Mouse (Mus musculus): ENCODE results near the gene Slc9a5.

Gene Slc9a5

DNA sequence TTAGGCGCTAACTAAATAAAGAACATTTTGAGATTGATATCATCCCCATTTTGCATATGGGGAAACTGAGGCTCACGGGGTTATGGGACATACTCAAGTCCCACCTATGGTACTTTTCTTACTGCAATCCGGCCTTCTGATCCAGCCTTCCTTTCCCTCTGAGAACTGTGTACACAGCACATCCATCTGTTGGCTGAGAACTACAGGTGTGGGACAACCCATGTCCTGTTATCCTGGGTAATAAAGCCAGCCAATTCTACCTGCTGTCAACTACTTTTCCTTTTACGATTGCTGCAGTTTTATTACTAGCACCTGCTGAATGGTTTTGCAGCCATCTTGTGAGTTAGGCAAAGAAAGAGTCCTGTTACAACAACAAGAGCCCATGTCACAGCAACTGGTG is 5.9 kb downstream of the Slc9a5 start:
- no peak for DNase-seq (ENCODE audit: low spot score in 2 of 2)

GRCm38 (mm10) chr8:105355179-105356024 is 6.8 kb downstream of the Slc9a5 start:
- no peak for DNase-seq (ENCODE audit: low spot score in 2 of 2)

GRCm38 (mm10) chr8:105356681-105357080 is 8.0 kb downstream of the Slc9a5 start:
- DNase-seq (ENCODE audit: low spot score in 2 of 2), result no peak

- no peak for DNase-seq (ENCODE audit: low spot score in 2 of 2)
Measured at GRCm38 (mm10) chr8:105359208-105359607, 10.6 kb downstream of the Slc9a5 start.

- DNase-seq (ENCODE audit: low spot score in 2 of 2), result no peak
Measured at GRCm38 (mm10) chr8:105359646-105360045, 11.0 kb downstream of the Slc9a5 start.

DNA sequence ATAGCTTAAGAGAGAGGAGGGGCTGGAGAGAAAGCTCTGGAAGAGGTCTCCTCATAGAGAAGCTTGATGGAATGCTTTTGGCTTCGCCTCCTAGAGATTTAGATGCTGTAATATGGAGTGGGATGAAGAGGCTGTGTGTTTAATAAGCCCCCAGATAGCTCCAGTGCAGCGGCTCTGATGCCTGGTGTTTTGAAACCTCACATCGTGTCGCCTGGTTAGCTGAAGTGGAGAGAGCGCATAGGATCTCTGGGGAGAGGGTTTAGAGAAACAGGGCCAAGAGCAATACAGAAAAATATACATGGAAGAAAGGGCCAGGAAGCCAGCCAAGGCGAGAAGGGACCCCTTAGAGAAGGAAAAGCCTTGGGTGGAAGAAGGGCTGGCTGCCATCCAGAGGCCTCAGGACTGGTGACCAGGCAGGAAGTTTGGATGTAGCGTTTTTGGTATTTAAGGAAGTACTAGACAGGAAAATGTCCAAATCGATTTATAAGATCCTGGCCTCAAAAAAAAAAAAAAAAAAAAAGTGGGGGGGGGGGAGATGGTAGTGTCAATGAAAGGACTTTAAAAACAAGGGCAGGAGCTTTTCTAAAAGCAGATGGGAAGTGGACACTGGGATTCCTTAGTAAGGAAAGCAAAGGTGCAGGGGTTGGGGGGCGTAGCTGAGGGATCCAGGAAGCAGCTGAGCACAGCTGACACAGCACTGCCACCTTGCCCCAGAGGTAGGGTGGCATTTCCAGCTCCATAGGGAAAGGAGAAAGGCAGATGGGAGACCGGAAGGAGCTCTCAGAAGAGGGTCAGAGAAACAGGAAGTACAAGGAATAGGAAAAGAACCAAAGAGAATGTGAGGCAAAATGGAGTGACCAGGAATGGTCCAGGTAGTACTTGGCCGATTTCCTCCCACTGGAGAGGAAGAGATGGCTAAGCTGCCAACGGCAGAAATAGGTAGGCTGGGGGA is 13.4 kb downstream of the Slc9a5 start:
- no peak for DNase-seq (ENCODE audit: low spot score in 2 of 2)

DNA sequence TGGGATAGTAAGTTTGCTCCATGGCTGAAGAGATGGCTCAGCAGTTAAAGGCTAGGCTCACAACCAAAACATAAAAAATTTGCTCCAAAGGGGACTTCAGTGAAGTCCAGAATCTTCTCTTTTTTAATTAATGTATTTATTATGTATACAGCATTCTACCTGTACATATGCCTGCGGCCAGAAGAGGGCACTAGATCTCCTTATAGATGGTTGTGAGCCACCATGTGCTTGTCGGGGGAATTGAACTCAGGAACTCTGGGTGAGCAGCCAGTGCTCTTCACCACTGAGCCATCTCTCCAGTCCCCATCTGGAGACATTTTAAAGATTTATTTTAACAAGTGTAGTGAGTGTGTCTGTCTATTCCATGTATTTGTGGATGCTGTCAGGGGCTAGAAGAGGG is 18.5 kb downstream of the Slc9a5 start:
- no peak for DNase-seq (ENCODE audit: low spot score in 2 of 2)

DNA sequence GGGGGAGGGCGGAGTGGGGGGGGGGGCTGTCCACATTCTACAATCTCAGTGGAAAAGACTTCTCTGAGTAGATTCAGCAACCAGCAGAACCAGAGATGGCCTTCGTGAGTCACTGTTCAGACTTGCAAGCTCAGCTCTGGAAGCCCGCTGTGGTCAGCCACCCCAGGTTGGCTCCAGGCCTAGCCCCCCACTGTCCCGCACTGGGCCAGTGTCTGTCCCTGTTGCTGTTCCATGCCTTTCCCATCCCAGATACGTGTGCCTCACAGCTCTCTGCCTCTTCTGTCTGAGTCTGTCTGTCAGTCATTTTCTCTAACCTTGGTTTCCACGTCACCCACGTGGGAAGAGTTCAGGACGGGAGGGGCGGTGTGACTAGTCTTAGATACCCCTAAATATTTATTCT is 23.8 kb downstream of the Slc9a5 start:
- no peak for DNase-seq (ENCODE audit: low spot score in 2 of 2)

DNA sequence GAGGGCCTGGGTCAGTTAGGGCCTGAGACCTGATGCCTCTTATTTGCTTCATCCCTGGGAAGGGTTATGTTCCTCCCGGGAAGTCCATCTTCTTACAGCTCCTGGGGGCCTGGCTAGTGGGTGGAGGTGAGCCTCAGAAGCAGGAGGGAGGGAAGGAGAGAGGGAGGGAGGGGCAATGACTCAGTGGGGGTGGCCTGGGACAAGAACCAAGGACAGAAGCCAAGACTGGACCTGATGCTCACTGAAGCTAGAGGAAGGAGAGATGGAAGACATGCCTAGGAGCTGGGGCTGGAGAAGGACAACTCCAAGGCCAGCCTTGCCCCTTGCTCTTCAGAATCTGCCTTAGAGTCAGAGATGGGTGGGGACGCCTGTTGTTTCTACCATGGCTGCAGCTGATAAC is 24.4 kb downstream of the Slc9a5 start, which contains the start of gene Plekhg4:
Gene Plekhg4 (plus strand): TSS at position 243 of the 400 bp plus-strand sequence.
- no peak for DNase-seq (ENCODE audit: low spot score in 2 of 2)

- DNase-seq (ENCODE audit: low spot score in 2 of 2), result no peak
Measured at GRCm38 (mm10) chr8:105374513-105374966, 25.9 kb downstream of the Slc9a5 start.

DNA sequence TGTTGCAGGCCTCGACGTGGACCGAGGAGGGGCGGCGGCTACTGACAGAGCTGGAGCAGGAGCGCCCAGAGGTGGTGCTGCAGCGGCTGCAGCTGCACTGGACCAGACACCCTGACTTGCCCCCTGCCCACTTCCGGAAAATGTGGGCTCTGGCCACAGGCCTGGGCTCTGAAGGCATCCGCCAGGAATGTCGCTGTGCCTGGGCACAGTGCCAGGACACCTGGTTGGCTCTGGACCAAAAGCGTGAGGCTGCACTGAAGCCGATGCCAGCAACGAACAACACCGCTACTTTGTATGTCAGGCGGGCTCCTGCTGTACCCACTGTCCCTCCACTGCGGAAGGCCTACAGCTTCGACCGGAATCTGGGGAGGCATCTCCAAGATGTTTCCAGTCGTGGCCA is 30.0 kb downstream of the Slc9a5 start:
- no peak for DNase-seq (ENCODE audit: low spot score in 2 of 2)

DNA sequence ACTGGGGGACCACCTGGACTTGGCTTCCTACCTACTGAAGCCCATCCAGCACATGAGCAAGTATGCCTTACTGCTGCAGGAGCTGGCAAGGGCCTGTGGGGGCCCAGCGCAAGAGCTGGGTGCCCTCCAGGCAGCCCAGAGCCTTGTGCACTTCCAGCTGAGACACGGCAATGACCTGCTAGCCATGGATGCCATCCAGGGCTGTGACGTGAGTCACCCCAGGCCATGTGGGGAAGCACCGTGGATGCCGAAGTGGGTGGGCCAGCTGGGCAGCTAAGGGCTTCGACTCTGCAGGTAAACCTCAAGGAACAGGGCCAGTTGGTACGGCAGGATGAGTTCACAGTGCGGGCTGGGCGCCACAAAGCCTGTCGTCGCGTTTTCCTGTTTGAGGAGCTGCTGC is 31.7 kb downstream of the Slc9a5 start:
- DNase-seq (ENCODE audit: low spot score in 2 of 2), result no peak

DNA sequence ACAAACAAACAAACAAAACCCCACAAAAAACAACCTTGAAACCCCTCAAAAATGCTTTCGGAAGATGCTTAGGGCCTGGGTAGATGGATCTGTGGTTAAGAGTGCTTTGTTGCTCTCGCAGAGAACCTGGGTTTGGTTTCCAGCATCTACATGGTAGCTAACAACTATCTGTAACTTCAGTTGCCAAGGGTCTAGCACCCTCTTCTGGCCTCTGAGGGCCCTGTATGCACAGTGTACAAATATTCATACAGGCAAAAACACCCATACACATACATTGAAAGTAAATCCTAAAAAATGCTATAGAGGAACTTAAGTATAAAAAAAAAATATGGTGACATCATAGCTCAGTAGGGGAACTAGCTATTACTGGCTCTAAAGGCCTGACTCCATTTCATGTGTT is 35.4 kb downstream of the Slc9a5 start:
- no peak for DNase-seq (ENCODE audit: low spot score in 2 of 2)

- no peak for DNase-seq (ENCODE audit: low spot score in 2 of 2)
Measured at GRCm38 (mm10) chr8:105387151-105387550, 38.5 kb downstream of the Slc9a5 start.

- DNase-seq (ENCODE audit: low spot score in 2 of 2), result no peak
Measured at GRCm38 (mm10) chr8:105389096-105389495, 40.5 kb downstream of the Slc9a5 start.

DNA sequence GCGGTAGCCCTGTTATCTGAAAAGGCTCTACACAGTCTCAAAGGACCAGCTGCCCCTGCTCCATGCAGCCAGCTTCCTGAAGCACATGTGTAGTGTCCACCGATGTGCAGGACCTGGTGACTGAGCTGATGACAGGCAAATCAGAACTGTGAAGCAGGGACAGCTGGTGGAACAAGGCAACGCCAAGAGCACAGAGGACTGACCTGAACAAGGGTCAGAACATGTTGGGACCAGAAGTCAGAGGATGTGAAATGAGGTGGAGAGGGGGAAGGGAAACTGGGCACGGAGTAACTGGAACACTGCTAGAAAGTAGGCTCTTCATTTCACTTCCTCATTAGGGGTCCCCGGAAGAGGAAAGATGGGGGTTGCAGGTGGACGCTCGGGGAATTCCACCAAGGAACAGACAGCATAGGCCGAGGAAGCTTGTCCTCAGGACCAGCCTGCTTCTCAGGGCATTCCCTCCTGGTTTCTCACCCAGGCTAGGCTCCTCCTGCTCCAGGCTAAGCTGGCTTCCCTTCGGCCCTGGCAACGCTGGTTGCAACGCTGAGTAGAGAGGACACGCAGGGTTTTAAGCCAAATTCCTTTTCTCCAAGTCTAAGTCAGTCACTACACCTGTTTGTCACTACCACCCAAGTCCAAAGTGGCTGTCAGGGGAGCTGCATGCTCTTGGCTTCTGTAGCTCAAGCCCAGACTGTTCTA is 44.6 kb downstream of the Slc9a5 start:
- DNase-seq (ENCODE audit: low spot score in 2 of 2), result no peak

DNA sequence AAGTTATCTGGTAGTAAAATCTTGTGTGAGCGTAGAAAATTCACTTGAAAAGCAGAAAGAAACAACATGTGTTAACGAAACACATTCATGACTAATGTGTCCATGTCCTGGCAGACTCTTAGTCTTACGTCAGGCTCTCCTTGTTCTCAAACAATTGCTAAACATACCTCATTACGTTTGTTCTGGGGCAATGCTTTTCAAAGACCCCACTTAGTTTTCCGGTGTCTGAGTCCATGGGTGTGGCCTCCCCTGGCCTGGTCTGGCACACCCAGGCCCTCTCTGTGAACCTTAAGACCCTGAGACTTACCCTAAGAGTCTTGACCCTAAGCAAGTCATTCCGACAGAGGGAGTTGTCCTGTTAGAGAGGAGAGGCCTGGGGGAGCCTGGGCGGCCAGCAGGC is 45.3 kb downstream of the Slc9a5 start:
- DNase-seq (ENCODE audit: low spot score in 2 of 2), result no peak

DNA sequence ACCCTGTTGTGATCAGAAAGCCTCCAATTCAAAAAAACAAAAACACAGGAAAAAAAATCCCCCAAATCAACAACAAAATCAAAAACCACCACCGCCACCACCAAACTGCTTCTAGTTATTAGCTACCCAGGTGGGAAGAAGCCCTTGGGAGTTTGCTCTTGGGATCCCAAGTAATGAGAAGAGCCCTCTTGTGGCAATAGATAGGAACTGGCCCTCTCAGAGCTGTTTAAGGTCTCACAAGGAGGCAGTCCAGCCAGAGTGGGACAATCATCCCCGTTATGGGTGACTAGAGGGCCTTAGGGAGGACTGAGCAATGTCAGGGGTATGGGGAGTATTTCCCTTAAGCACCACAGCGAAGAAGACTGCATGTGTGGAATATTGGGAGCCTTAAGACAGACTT is 49.1 kb downstream of the Slc9a5 start:
- DNase-seq (ENCODE audit: low spot score in 2 of 2), result peak in 1 of 2 experiments; percentile 19

DNA sequence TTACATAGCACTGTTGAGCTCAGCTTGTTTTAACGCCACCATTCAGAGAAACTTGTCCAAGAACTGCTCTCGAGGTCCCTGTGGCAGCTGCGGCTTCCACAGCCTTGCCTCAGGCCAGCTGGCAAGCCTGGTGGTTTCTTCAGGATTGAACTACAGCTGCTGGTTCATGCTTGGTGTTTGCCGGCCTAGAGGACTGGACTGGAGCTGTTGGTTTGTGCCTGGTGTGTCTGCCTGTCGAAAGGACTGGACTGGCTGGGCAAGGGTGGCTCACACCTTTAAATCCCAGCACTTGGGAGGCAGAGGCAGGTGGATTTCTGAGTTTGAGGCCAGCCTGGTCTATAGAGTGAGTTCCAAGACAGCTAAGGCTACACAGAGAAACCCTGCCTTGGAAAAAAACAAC is 51.4 kb downstream of the Slc9a5 start:
- no peak for DNase-seq (ENCODE audit: low spot score in 2 of 2)

- no peak for DNase-seq (ENCODE audit: low spot score in 2 of 2)
Measured at GRCm38 (mm10) chr8:105403467-105403866, 54.8 kb downstream of the Slc9a5 start.

- DNase-seq (ENCODE audit: low spot score in 2 of 2), result no peak
Measured at GRCm38 (mm10) chr8:105404496-105404895, 55.9 kb downstream of the Slc9a5 start.

DNA sequence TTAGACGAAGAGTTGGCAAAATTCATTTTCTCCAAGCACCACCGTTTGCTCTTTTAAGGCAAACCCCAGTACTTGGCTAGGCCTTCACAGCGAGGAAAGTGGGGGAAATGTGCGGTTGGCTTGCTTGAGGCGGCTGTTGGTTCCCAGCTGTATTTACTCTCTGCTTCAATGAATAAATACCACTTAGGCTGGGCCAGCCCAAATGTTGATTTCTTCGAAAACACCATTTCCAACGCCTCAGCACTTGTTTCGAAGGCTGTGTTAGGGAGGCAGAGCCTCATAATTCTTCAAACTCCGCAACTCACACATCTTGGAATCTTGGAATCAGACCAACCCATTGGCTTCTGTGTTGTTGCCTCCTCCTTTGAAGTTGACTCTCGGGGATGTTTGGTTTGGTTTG is 57.8 kb downstream of the Slc9a5 start:
- no peak for DNase-seq (ENCODE audit: low spot score in 2 of 2)

Measured in spleen, postnatal 14 days (tissue).